Mouse (Mus musculus) spleen, adult 2 months (tissue): ENCODE measurements around the gene Gm27029.

Source experiments
- CTCF ChIP-seq: fragments of 200-500 bp; IDR thresholded peaks from 2 replicates; pipeline ENCODE4 v1.5.1; 2011; ENCODE audit warnings: mild to moderate bottlenecking, inconsistent platforms; ENCODE audit not compliant: insufficient read depth, insufficient read length, insufficient replicate concordance; ENCODE audit errors: extremely low read depth
- POLR2A ChIP-seq: fragments of 200-500 bp; IDR thresholded peaks from 2 replicates; pipeline ENCODE4 v1.6.1; 2011; ENCODE audit warnings: low read depth, low read length, inconsistent platforms

- TF ChIP-seq CTCF (no peak), POLR2A (no peak)
Observed at GRCm38 (mm10) chr11:101472336-101472735, 47.7 kb upstream of the Gm27029 start.
